Mouse (Mus musculus): ENCODE results near the gene Pik3cg.

The Pik3cg gene

DNA sequence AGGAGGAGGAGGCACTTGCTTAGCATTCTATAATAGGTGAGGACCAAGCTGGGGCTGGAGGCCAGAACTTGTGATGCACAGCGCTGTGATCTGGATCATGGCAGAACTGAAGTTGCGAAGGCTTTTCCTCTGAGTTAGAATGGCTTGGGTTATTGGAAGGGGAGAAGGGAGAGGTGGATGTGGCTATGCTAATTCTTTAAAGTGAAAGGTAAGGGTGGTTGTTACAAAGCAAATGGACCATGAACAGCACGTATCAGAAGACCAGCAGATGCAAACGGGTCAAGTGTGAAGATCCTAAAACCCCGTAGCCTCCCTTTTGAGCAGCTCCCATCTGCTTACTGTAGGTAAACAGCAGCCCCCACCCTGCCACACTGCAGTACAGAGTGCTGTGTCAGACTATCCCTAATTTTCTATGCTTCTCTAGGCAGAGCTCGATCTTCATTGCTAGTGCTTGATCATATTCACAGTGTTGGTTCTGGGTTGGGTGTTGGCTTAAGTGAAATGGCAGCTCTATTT, 7.3 kb downstream of the Pik3cg start:
- no peak for DNase-seq (ENCODE audit: low spot score)

DNA sequence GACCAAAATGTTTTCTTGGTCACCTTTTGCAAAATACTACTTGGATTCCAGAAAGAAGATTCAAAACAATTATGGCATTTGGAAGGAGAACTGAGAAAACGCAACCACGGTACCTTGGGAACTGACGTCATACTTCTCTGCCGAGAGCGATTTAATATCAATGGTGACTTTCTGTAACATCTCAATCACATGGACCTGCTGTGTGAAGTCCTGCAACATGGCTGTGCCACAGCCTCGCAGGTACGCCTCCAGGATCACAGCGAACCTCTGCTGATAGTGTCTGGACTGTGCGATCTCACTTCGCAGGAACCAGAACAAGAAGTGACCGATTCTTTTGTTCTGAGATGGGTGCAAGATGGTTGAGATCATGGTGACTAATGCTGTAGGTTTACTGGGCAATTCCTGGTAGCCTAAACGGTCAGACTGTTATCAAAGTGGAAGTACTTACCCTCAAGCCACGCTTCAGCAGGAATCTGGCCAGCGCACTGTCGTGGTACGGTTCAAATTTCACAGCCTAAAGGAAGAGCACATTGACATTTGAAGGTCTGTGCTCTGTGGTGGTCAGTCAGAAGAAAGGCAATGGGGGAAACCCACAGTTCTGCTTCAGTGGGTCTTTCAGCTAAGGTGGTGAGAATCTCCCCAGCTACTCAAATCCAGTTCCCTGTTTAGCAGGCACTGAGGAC, 7.9 kb downstream of the Pik3cg start:
- DNase-seq (ENCODE audit: low spot score) = no peak

DNA sequence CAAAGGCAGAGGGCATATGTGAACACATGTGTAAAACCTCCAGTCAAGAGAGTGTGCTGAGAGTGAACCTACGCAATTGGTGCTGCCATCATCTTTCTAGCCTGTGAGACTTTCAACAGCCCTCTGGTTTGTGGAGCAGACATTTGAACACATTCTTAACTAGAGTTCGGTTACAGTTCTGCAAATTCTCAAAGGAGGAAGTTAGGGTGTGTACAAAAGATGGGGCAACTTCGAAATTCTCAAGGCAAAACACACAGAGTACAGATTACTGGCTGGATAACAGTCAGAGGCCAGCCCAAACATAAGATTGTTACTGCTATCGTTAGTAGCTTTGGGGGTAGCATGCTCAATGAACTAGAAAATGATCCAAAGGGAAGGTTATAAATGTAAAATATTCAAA, 9.0 kb downstream of the Pik3cg start:
- DNase-seq (ENCODE audit: low spot score) = no peak

DNA sequence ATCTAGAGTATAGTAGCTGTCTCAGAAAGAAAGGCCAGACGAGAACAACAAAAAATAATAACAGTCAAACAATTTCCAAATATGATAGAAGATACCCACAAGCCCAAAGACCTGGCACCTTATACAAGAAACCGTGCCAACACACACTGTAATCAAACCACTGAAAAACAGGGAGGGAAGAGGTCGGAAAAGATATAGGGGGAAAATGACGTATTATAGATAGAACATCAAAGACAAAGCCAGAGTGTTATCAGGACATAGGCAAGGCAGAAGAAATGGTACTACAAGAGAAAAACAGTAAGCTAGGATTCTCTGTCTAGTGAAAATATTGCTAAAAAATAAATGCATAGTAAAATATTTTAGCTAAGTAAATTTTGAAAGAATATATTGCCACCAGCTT, 10.4 kb downstream of the Pik3cg start:
- DNase-seq (ENCODE audit: low spot score) = no peak

DNA sequence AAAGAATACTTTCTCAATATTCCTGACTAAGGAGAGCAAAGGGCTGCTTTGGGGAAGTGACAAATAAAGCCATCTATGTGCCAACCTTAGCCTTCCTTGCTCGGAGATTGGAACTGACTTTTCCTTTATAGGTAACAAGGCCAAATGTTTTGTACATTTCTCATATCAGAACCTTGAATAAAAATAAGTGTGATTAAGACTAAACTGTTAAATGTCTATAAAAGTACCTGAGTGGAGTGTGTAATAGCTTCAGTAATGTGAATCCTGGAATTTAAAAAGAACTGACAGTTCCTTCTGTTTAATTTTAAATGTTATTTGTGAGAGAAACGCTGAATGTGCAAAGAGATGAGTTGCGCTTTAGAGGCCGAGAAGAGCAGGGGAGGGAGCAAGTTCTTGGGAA, 13.5 kb downstream of the Pik3cg start:
- DNase-seq (ENCODE audit: low spot score) = no peak

DNA sequence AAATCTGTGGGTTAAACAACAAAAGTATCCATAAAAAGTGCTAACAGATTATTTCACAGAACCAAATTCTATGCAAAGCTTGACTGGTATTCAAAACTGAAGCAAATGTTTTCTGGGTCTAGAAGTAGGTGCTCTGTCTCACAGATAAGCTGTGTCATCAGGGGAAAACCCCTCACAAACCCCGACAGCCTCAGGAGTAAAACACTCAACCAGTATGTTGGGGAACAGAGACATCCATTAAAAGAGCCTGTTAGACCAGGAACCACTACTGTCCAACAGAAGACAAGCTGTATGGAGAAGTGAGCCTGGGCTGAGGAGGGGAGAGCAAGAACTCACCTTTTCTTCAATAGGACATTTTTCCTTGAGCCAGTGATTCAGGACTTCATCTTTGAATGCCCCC, 14.1 kb downstream of the Pik3cg start:
- DNase-seq (ENCODE audit: low spot score) = no peak

DNA sequence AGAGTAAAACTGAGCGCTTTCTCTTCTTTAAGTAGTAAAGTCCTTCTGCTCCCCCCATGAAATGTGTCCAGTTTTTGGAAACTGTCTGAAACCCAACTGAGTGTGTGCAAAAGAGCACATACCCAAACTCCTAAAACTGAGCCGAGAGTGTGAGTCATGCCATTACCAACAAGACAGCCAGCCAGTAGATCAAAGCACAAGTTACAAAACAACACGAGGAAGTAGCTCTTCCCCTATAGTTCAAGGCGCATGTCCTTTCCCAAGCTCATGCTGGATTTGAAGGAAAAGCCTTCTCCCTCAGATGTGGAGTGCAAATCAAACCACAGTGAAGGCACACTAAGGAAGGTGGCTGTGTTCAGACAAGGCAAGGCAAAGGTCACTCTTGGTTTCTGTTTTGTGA, 17.5 kb downstream of the Pik3cg start:
- no peak for DNase-seq (ENCODE audit: low spot score)

DNA sequence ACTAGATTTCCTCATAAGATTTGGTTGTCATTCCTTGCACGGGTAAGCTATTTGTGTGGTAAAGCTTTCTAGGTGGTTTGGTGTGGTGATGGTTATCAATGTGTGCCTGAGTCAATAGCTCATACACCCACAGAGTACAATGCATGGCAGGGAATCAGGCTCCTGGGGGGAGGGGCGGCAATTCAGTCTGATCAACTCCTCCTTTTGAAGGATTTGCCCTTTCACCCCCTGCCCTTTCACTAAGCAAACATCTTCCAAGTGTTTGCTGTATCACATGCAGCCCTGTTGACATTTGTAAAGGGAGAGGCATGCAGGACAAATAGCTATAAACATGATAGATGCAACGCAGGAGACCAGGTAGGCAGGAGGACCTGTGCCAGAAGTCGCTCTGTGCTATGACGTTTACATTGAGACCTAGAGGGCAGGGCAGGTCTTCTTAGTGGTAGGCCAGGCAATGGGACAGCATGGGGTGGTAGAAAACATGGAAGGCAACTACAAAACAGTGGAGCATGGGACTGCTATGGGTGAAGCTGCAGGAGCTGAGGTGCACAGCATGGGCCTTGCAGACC, 20.7 kb downstream of the Pik3cg start:
- no peak for DNase-seq (ENCODE audit: low spot score)

DNA sequence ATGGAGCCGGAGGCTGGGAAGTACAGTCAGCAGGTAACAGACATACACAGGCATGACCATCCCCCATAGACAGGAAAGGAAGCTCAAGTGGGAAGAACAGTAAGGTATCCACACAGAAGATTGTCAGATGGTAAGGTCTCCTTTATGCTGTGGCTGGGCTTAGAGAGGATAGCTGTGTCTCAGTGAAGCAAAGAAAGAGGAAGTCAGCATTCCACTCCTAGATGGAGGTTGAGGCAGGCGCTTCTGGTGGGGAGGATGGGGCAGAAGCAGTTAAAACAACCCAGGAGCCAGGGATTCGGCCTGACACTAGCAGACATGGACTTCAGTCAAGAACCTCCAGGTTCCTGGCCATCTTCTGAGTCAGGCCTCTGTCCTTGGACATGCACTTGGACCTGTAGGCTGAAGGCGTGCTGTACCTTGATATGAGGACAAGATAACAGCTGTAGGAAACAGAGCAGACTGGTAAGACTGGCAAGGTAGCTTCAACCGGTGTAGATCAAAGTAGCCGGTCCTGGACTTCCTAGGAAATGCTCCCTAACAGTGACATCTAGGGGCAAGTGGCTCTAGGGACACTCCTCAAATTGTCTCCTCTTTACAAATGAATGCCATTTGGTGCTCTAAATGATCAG, 21.7 kb downstream of the Pik3cg start:
- no peak for DNase-seq (ENCODE audit: low spot score)

DNA sequence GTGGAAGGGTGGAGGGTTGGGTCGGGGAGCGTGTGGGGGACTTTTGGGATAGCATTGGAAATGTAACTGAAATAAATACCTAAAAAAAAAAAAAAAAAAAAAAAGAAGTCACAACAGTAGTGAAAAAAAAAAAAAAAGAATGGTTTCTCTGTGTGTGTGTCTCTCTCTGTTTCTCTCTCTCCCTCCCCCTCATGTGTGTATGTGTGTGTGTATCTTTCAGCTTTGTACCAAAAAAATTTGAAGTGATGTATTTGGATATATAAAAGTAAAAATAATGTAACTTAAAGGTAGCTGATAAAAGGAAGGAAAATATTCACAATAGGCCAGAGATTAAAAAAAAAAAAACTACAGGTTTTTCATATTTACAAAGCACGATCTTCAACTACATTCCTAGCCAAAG, 23.6 kb downstream of the Pik3cg start:
- DNase-seq (ENCODE audit: low spot score) = no peak

DNA sequence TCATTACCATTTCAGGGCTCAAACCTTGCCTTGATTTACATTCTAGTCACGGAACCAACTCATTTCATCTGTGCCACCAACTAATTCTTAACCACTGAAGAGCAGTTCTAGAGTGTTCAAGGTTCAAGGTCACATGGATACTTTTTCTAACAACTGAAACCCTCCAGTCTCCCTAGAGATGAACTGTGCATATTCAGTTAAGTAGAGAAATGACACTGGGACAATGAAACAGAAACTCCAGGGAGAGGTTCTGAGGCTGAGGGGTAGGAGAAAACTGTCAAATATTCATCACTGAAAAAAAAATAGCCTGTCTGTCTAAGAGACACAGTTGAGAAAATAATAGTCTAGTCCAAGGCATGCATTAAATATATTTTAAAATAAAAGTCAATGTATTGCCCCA, 24.9 kb downstream of the Pik3cg start:
- no peak for DNase-seq (ENCODE audit: low spot score)

DNA sequence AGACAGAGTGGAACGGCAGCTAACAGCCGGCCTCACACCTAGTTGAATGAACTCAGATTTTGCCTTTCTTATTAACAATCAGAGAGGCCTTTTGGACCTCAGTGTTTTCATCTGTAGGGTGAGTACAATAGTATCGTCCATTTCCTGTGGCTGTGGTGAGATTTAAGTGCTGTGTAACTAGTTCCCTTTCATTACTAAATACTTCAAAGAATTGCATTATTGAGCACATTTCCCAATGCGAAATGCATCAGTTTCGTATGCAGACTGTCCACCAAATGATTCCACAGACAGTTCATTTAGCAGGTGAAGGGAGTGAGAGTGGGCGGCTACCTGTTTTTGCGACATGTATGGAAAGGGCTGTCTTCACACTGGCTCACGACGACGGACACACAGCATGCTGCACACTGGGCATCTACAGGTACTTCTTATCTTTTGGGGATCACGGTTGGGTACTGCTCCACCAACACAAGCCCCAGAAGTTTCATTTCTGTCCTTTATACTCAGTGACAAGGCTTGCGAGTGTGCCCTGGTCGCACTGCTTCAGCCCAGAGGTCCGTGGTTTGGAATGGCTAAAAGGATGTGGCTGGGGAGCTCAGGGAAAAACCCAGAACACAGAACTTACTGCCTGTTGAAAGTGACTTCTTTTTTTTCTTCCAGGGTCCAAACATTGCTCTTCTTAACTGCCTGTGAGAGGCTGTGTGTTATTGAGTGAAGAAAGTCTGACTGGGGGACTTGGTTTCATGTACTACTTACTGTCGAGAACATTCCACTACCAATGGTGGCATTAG, 25.6 kb downstream of the Pik3cg start:
- DNase-seq (ENCODE audit: low spot score) = no peak

DNA sequence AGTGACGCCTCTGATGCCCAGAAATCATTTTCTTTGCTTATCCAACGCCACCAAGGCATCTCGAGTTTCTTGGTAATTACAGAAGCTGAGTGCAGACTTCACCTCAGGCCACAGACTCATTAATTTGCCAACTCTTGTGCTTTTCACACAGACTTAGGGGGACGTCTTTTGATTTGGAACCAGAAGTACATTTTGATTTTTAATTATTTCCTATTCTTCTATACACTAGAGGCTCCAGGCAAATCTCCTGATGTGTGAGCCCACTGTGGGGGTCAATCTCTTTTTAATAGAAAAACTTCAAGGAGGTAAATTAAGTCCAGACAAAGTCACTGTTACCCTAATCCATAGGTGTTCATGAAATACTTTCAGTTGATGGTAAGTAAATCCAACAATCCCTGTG, 26.6 kb downstream of the Pik3cg start:
- no peak for DNase-seq (ENCODE audit: low spot score)

DNA sequence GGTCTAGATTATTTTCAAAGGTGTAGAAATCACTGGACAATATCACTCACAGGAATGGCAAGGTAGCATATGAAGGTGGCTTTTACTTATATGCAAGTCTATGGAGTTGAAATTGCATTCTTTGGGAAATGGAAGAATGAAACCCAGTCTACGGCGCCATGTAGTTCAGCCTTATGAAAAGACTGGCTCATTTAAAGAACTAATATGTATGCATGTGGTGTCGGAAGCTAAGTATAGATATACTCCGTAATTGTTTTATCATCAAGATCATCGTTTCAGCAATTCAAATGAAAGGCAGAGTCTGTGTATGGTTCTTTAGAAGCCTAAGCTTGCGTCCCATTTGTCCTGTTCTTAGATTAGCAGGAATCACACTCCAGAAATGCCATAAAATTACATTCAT, 34.0 kb downstream of the Pik3cg start:
- no peak for DNase-seq (ENCODE audit: low spot score)

DNA sequence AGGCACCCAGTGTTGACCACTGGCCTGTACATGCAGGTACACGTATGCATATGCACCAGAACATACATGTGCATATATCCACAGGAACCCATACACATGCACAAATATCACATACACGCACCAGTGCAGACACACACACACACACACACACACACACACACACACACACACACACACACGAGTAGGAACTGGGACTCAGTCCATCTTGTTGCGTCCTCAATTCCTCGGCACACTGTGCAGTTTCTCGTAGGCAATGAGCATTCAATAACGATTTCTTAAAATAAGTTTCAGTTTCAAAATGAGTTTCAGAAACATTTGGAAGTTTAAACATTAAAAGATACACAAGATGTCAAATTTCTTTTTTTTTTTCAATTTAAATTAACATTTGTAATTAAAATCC, 35.6 kb downstream of the Pik3cg start:
- no peak for DNase-seq (ENCODE audit: low spot score)

DNA sequence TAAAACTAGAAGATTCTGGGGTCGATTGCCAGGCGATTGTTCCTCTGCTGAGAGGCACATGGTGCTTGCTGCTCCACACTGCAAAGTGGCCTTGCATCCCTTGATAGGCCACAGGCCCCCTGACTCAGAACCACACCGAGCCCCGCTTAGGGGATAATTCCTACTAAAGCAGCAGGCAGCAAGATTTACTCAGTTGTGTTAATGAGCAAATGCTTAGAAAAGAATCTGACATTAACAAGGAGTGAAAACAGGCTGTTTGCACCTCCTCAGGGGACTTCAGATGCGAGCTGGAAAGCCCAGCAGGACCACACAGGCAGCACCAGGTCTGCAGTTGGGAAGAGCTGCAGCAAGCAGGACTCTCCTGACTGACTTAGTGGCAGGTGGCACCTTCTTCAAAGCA, 39.3 kb downstream of the Pik3cg start:
- no peak for DNase-seq (ENCODE audit: low spot score)

DNA sequence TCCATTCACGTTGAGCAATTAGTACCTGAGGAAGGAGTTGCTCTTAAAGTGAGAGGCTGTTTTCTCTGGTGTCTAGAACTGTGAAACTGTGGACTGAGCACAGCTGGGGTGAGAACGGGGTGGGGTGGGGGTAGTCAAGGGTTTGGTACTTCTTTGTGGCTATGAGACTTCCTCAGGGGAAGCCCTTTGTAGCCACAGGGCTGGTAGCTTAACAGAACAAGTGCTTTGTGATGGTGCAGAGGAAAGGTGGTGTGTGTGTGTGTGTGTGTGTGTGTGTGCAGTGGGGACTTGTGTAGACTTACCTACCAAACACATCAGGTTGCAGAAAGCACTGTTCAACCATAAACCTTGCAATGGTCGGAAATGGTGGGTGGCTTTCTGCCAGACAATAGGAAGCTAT, 39.7 kb downstream of the Pik3cg start:
- no peak for DNase-seq (ENCODE audit: low spot score)

DNA sequence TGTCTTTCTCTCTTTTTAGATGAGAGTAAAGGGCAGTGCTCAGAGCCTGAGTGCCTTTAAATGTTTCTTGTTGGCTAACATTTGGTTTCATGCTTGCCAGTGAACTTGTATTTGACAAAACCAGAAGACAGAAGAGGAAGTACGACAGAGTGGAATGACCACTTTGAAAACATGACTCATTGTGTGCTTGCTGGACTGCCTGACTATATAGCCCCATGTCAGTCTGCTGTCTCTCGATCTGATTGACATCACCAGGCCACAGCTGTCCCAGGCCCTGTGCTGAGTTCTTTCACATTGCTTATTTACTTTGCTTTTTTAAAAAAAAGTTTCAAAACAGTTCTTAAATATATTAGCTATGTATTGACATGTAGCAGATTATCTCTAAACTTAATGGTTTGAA, 44.8 kb downstream of the Pik3cg start:
- no peak for DNase-seq (ENCODE audit: low spot score)

DNA sequence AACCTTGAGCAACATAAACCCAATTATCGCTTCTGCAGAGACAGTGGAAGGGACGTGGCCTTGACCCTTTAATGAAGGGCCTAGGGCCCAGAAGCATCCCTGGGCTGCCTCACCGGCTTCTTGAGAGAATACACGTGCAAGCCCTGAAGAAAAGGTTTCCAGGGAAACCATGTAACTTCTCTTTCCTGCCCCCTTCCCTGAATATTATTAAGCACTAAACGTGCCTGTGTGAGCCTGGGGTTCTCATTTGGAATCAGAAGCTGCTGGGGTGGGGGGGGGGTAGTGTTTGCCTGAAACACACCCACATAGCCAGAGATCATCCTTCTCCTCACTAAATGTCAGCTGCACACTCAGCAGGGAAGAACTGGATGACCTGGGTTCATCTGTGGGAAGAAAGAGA, 49.7 kb downstream of the Pik3cg start:
- DNase-seq (ENCODE audit: low spot score) = no peak

DNA sequence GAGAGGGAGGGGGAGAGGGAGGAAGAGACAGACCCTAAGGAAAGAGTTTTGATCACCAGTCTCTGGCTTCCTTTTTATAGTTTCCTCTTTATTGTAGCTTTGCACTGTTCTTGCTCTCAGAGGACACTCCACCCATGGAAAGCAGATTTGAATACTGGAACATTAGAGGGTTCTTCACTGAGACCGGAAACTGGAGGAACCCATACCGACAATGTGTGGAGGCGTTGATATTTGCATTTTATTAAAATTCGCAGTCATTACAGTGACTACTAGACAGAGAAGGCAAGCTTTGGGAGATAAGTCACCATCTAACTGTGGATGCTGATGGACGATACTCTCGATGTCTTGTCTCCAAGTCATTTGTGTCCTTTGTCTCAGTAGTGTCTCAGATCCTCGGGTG, 61.9 kb downstream of the Pik3cg start:
- DNase-seq (ENCODE audit: low spot score) = no peak

DNA sequence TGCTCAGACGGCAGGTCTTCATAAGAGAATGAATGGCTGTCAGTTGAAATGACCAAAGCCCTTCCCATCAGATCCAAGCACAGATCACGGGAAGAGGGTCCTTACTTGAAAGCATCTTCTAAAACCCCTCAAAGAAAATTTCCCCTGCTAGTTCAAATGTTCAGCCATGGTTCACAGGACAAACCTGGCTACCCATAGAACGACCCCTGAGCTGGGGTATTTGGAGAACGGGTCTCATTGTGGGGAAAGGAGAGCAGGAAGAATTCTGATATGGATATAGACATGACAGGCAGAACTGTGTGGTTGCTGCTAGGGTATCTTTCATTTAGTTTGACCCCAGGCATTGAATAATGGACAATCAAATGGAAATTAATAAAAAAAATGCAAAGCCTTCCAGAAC, 62.8 kb downstream of the Pik3cg start:
- no peak for DNase-seq (ENCODE audit: low spot score)

DNA sequence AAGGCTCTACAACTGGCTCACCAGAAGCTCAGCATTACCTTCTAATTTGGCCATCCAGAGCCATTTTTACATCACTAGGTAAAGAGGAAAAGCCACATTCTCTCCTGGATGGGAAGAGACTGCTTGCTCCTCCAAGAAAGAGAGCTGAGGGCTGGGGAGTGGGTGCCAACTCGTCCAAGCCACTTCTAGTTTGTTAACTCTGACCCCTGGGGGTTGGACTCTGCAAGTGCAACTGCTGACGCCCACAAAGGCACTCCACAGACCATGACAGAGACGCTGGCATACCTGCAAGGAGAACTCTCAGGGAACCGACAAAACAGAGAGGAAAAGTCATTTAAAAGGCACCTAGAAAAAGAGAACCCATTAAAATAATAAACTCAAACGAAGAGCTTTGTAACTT, 63.9 kb downstream of the Pik3cg start:
- DNase-seq (ENCODE audit: low spot score) = peak; percentile 84

DNA sequence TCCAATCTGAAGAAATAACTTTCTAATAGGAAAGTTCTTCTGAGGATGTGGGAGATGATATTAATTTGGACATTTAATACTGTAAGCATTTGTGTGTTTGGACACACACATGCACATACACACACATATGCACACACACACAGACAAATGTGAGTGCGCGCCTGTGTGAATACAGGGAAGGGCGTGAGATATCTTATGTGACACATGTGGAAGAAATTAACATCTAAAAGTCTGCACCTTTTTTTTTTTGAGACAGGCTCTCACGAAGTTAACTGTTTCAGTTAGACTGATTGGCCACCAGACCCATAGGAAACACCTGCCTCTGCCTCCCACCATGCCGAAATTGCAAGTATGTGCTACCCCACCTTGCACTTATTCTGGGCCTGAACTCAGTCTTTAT, 64.7 kb downstream of the Pik3cg start:
- DNase-seq (ENCODE audit: low spot score) = peak; percentile 59

All from c-Kit-positive CD71-positive TER-119-positive erythroid progenitor cells, embryonic 14.5 days (primary cell).